Mouse (Mus musculus): ENCODE results near the gene Fam13a. TPM values are rescaled to one million over a fixed set of nuclear protein-coding genes. Genes with fewer than 3 reads are reported as not detected.

The Fam13a gene
- polyA plus RNA-seq, 2 experiments = 2.7 to 5.7 TPM

GRCm38 (mm10) chr6:59004630-59005029, 19.7 kb downstream of the Fam13a start:
- Histone ChIP-seq H3K4me1 (ENCODE audit: control insufficient read depth, insufficient read depth, low read length) (no peaks in the 10 kb centered on the region), H3K9ac (ENCODE audit: low read depth, low read length, severe bottlenecking) (no peak overlapping the region), H3K4me2 (replicated peaks; ENCODE audit: low read depth, low read length, severe bottlenecking) (no peak overlapping the region), H3K27ac (replicated peaks; ENCODE audit: low read depth, low read length) (no peak overlapping the region), H3K9me3 (ENCODE audit: control insufficient read depth, low read length) (no peaks in the 10 kb centered on the region), H3K4me3 (replicated peaks; ENCODE audit: low read length) (no peak overlapping the region), H3K27me3 (ENCODE audit: control insufficient read depth, insufficient read depth, low read length) (no peaks in the 10 kb centered on the region), H3K36me3 (ENCODE audit: control insufficient read depth, insufficient read depth, low read length) (no peaks in the 10 kb centered on the region)
- WGBS = 89% methylated on average over 5 of the region's 5 CpGs
- DNase-seq (ENCODE audit: low spot score) = no peak
- TF ChIP-seq POLR2A (IDR thresholded peaks at IDR 0.05; ENCODE audit: borderline replicate concordance, extremely low read depth, insufficient read depth, insufficient read length) = no peak
- ATAC-seq (ENCODE audit: low FRiP score, low read depth) = no peak

GRCm38 (mm10) chr6:58999044-58999453, 25.3 kb downstream of the Fam13a start:
- Histone ChIP-seq H3K4me2 (replicated peaks; ENCODE audit: low read depth, low read length, severe bottlenecking) (no peak overlapping the region), H3K36me3 (ENCODE audit: control insufficient read depth, insufficient read depth, low read length) (no peaks in the 10 kb centered on the region), H3K27ac (replicated peaks; ENCODE audit: low read depth, low read length) (no peak overlapping the region), H3K4me1 (ENCODE audit: control insufficient read depth, insufficient read depth, low read length) (no peaks in the 10 kb centered on the region), H3K9me3 (ENCODE audit: control insufficient read depth, low read length) (no peaks in the 10 kb centered on the region), H3K9ac (ENCODE audit: low read depth, low read length, severe bottlenecking) (no peak overlapping the region), H3K27me3 (ENCODE audit: control insufficient read depth, insufficient read depth, low read length) (no peaks in the 10 kb centered on the region), H3K4me3 (replicated peaks; ENCODE audit: low read length) (no peak overlapping the region)
- ATAC-seq (ENCODE audit: low FRiP score, low read depth) (peak; percentile 63), DNase-seq (ENCODE audit: low spot score) (peak; percentile 67)
- no peak for TF ChIP-seq POLR2A (IDR thresholded peaks at IDR 0.05; ENCODE audit: borderline replicate concordance, extremely low read depth, insufficient read depth, insufficient read length)
- WGBS = 18% methylated on average over 4 of the region's 4 CpGs

GRCm38 (mm10) chr6:58998528-58998927, 25.8 kb downstream of the Fam13a start:
- no peak overlapping the region for H3K9ac ChIP-seq (ENCODE audit: low read depth, low read length, severe bottlenecking)
- 42% methylated on average over 4 of the region's 4 CpGs for WGBS
- no peaks in the 10 kb centered on the region for H3K4me1 ChIP-seq (ENCODE audit: control insufficient read depth, insufficient read depth, low read length)
- TF ChIP-seq POLR2A (IDR thresholded peaks at IDR 0.05; ENCODE audit: borderline replicate concordance, extremely low read depth, insufficient read depth, insufficient read length) = no peak
- H3K27me3 ChIP-seq (ENCODE audit: control insufficient read depth, insufficient read depth, low read length) = no peaks in the 10 kb centered on the region
- H3K4me2 ChIP-seq (replicated peaks; ENCODE audit: low read depth, low read length, severe bottlenecking) = no peak overlapping the region
- H3K36me3 ChIP-seq (ENCODE audit: control insufficient read depth, insufficient read depth, low read length) = no peaks in the 10 kb centered on the region
- no peaks in the 10 kb centered on the region for H3K9me3 ChIP-seq (ENCODE audit: control insufficient read depth, low read length)
- no peak overlapping the region for H3K27ac ChIP-seq (replicated peaks; ENCODE audit: low read depth, low read length)
- ATAC-seq (ENCODE audit: low FRiP score, low read depth) (no peak), DNase-seq (ENCODE audit: low spot score) (no peak)
- H3K4me3 ChIP-seq (replicated peaks; ENCODE audit: low read length) = no peak overlapping the region

GRCm38 (mm10) chr6:58989149-58989548, 35.2 kb downstream of the Fam13a start:
- TF ChIP-seq POLR2A (IDR thresholded peaks at IDR 0.05; ENCODE audit: borderline replicate concordance, extremely low read depth, insufficient read depth, insufficient read length) = no peak
- ATAC-seq (ENCODE audit: low FRiP score, low read depth) (no peak), DNase-seq (ENCODE audit: low spot score) (no peak)
- H3K9ac ChIP-seq (ENCODE audit: low read depth, low read length, severe bottlenecking) = no peak overlapping the region
- H3K4me3 ChIP-seq (replicated peaks; ENCODE audit: low read length) = no peak overlapping the region
- H3K4me1 ChIP-seq (ENCODE audit: control insufficient read depth, insufficient read depth, low read length) = no peaks in the 10 kb centered on the region
- no peak overlapping the region for H3K4me2 ChIP-seq (replicated peaks; ENCODE audit: low read depth, low read length, severe bottlenecking)
- no peaks in the 10 kb centered on the region for H3K9me3 ChIP-seq (ENCODE audit: control insufficient read depth, low read length)
- no peaks in the 10 kb centered on the region for H3K36me3 ChIP-seq (ENCODE audit: control insufficient read depth, insufficient read depth, low read length)
- no peaks in the 10 kb centered on the region for H3K27me3 ChIP-seq (ENCODE audit: control insufficient read depth, insufficient read depth, low read length)
- WGBS = 84% methylated on average over 3 of the region's 3 CpGs
- H3K27ac ChIP-seq (replicated peaks; ENCODE audit: low read depth, low read length) = no peak overlapping the region

- ATAC-seq (ENCODE audit: low FRiP score, low read depth) = no peak
- H3K9ac ChIP-seq (ENCODE audit: low read depth, low read length, severe bottlenecking) = no peak overlapping the region
- WGBS = 88% methylated on average over 2 of the region's 2 CpGs
Observed at GRCm38 (mm10) chr6:58988706-58989105, 35.6 kb downstream of the Fam13a start.

GRCm38 (mm10) chr6:58987166-58987565, 37.2 kb downstream of the Fam13a start:
- Histone ChIP-seq H3K27me3 (ENCODE audit: control insufficient read depth, insufficient read depth, low read length) (no peaks in the 10 kb centered on the region), H3K27ac (replicated peaks; ENCODE audit: low read depth, low read length) (no peak overlapping the region), H3K4me3 (replicated peaks; ENCODE audit: low read length) (no peak overlapping the region), H3K9me3 (ENCODE audit: control insufficient read depth, low read length) (no peaks in the 10 kb centered on the region), H3K4me2 (replicated peaks; ENCODE audit: low read depth, low read length, severe bottlenecking) (no peak overlapping the region), H3K9ac (ENCODE audit: low read depth, low read length, severe bottlenecking) (no peak overlapping the region), H3K36me3 (ENCODE audit: control insufficient read depth, insufficient read depth, low read length) (no peaks in the 10 kb centered on the region), H3K4me1 (ENCODE audit: control insufficient read depth, insufficient read depth, low read length) (no peaks in the 10 kb centered on the region)
- ATAC-seq (ENCODE audit: low FRiP score, low read depth) (no peak), DNase-seq (ENCODE audit: low spot score) (no peak)
- 91% methylated on average over 5 of the region's 5 CpGs for WGBS
- TF ChIP-seq POLR2A (IDR thresholded peaks at IDR 0.05; ENCODE audit: borderline replicate concordance, extremely low read depth, insufficient read depth, insufficient read length) = no peak

More at GRCm38 (mm10) chr6:58988706-58989105, 35.6 kb downstream of the Fam13a start:
- Histone ChIP-seq H3K27me3 (ENCODE audit: control insufficient read depth, insufficient read depth, low read length) (no peaks in the 10 kb centered on the region), H3K9me3 (ENCODE audit: control insufficient read depth, low read length) (no peaks in the 10 kb centered on the region), H3K4me3 (replicated peaks; ENCODE audit: low read length) (no peak overlapping the region), H3K27ac (replicated peaks; ENCODE audit: low read depth, low read length) (no peak overlapping the region), H3K4me1 (ENCODE audit: control insufficient read depth, insufficient read depth, low read length) (no peaks in the 10 kb centered on the region), H3K4me2 (replicated peaks; ENCODE audit: low read depth, low read length, severe bottlenecking) (no peak overlapping the region), H3K36me3 (ENCODE audit: control insufficient read depth, insufficient read depth, low read length) (no peaks in the 10 kb centered on the region)
- DNase-seq (ENCODE audit: low spot score) = no peak
- no peak for TF ChIP-seq POLR2A (IDR thresholded peaks at IDR 0.05; ENCODE audit: borderline replicate concordance, extremely low read depth, insufficient read depth, insufficient read length)
